In genomic region chr13:108129070-108129469, GRCm38 (mm10) we compare ENCODE assay signal across 14 mouse cellular contexts. TPM values are rescaled to one million over a fixed set of nuclear protein-coding genes. Genes with fewer than 3 reads are reported as not detected.
DNase-seq lines count a peak whose midpoint lies in the region; ATAC-seq and TF ChIP-seq lines count a peak whose summit lies in the region.
"Had no signal": no experiment of that assay in that cellular context is flagged by ENCODE, and none has a peak within 500 bp of the region (broad histone marks: within the 10 kb centered on the region; RNA-seq: fewer than 3 reads in every experiment).

No protein-coding gene starts in this region.

- H3K36me3 ChIP-seq in embryonic facial prominence, embryonic 14.5 days (ENCODE audit: control insufficient read depth, insufficient read depth, low read length) = no peaks in the 10 kb centered on the region
- no peaks in the 10 kb centered on the region for H3K36me3 ChIP-seq in stomach, postnatal 0 days (ENCODE audit: control insufficient read depth, insufficient read depth, low read length)
- H3K36me3 ChIP-seq: hindbrain, embryonic 15.5 days; limb, embryonic 12.5 days; neural tube, embryonic 13.5 days had no signal

- H3K27me3 ChIP-seq in embryonic facial prominence, embryonic 14.5 days (replicated peaks; ENCODE audit: control insufficient read depth, insufficient read depth, low read length) = no peaks in the 10 kb centered on the region
- H3K27me3 ChIP-seq in stomach, postnatal 0 days (ENCODE audit: control insufficient read depth, insufficient read depth, low read length) = no peaks in the 10 kb centered on the region
- H3K27me3 ChIP-seq: hindbrain, embryonic 15.5 days; limb, embryonic 12.5 days; neural tube, embryonic 13.5 days had no signal

- H3K4me1 ChIP-seq in embryonic facial prominence, embryonic 14.5 days (ENCODE audit: control insufficient read depth, insufficient read depth, low read length) = no peaks in the 10 kb centered on the region
- no peaks in the 10 kb centered on the region for H3K4me1 ChIP-seq in stomach, postnatal 0 days (replicated peaks; ENCODE audit: control insufficient read depth, insufficient read depth)
- H3K4me1 ChIP-seq: hindbrain, embryonic 15.5 days had no signal

- no peak for ATAC-seq in embryonic facial prominence, embryonic 14.5 days (ENCODE audit: low read depth)
- no peak for ATAC-seq in stomach, postnatal 0 days (ENCODE audit: low FRiP score, low TSS enrichment)

- H3K9ac ChIP-seq in embryonic facial prominence, embryonic 14.5 days (ENCODE audit: low read depth, low read length) = no peak overlapping the region
- no peak overlapping the region for H3K9ac ChIP-seq in stomach, postnatal 0 days (ENCODE audit: low read length)
- H3K9ac ChIP-seq: hindbrain, embryonic 15.5 days; limb, embryonic 12.5 days; neural tube, embryonic 13.5 days had no signal

- no peak overlapping the region for H3K4me2 ChIP-seq in embryonic facial prominence, embryonic 14.5 days (ENCODE audit: low read depth, low read length)
- no peak overlapping the region for H3K4me2 ChIP-seq in stomach, postnatal 0 days (replicated peaks; ENCODE audit: low read depth)
- H3K4me2 ChIP-seq: hindbrain, embryonic 15.5 days; limb, embryonic 12.5 days; neural tube, embryonic 13.5 days had no signal

- H3K27ac ChIP-seq in embryonic facial prominence, embryonic 14.5 days (replicated peaks; ENCODE audit: low read depth, low read length) = no peak overlapping the region
- H3K27ac ChIP-seq in stomach, postnatal 0 days (replicated peaks) = no peak overlapping the region
- H3K27ac ChIP-seq: hindbrain, embryonic 15.5 days; limb, embryonic 12.5 days; macrophage; neural tube, embryonic 13.5 days had no signal

- WGBS in embryonic facial prominence, embryonic 14.5 days = 46% methylated on average over 7 of the region's 7 CpGs
- 65% methylated on average over 7 of the region's 7 CpGs for WGBS in stomach, postnatal 0 days

- TF ChIP-seq CTCF in stomach, postnatal 0 days (IDR thresholded peaks at IDR 0.05; ENCODE audit: low read depth) = peak; percentile 47

- no peaks in the 10 kb centered on the region for H3K9me3 ChIP-seq in embryonic facial prominence, embryonic 14.5 days (ENCODE audit: control insufficient read depth, low read length)
- no peaks in the 10 kb centered on the region for H3K9me3 ChIP-seq in stomach, postnatal 0 days (ENCODE audit: control insufficient read depth, low read length)
- H3K9me3 ChIP-seq: hindbrain, embryonic 15.5 days; limb, embryonic 12.5 days; neural tube, embryonic 13.5 days had no signal

- TF ChIP-seq EP300 in stomach, postnatal 0 days (optimal IDR thresholded peaks at IDR 0.05) = no peak

- H3K4me3 ChIP-seq in embryonic facial prominence, embryonic 14.5 days (ENCODE audit: low read depth, low read length) = no peak overlapping the region
- no peak overlapping the region for H3K4me3 ChIP-seq in stomach, postnatal 0 days (ENCODE audit: low read depth, low read length)
- H3K4me3 ChIP-seq: hindbrain, embryonic 15.5 days; limb, embryonic 12.5 days; neural tube, embryonic 13.5 days had no signal

- peak; percentile 38 for DNase-seq in heart, adult 8-10 months (ENCODE audit: low spot score)
- DNase-seq in heart, postnatal 14 days = no peak
- peak; percentile 26 for DNase-seq in thymus, postnatal 0 days (ENCODE audit: low spot score)
- no peak for DNase-seq in thymus, postnatal 4 days
- DNase-seq in embryonic facial prominence, embryonic 14.5 days (ENCODE audit: low spot score) = peak; percentile 13
- no peak for DNase-seq in stomach, postnatal 0 days (ENCODE audit: low spot score)
- DNase-seq in urinary bladder, postnatal 14 days (ENCODE audit: low spot score) = no peak
- no peak for DNase-seq in T-cell, adult 2 months (ENCODE audit: low spot score)
- DNase-seq: cerebellum, adult 9-11 months; thymus, adult 2 months had no signal

- intact Hi-C loops in heart, postnatal 14 days (cut with DNase I) = loop anchor here (5.0 kb wide), 1 partner anchor 87 kb away; the partner anchor contains the start of gene Smim15

RNA-seq across cellular contexts. Expression of gene Ndufaf2, which starts 29.4 kb away (rescaled TPM):
- 10 to 100 TPM; 23.2 to 34.3 (median 28.8) TPM for total RNA-seq in heart, adult 8-10 months (2022)
- 10 to 100 TPM; 21.0 to 21.2 TPM for total RNA-seq in heart, postnatal 14 days (2021)
- 44.3 and 53.6 TPM in 2 replicates for polyA plus RNA-seq in thymus, postnatal 0 days (2015; fragmentation: Nextera tagmentation; extraction: Ambion mirVana)
- polyA plus RNA-seq in embryonic facial prominence, embryonic 14.5 days (2014; fragmentation: Nextera tagmentation; extraction: Ambion mirVana) = 62.6 and 65.2 TPM in 2 replicates
- polyA plus RNA-seq in stomach, postnatal 0 days (2015; fragmentation: Nextera tagmentation; extraction: Ambion mirVana) = 39.9 and 44.9 TPM in 2 replicates

RNA-seq across cellular contexts. Expression of gene Ercc8, which starts 29.5 kb away (rescaled TPM):
- 1 to 10 TPM; 4.0 to 8.0 (median 5.6) TPM for total RNA-seq in heart, adult 8-10 months (2022)
- 1 to 10 TPM; 7.5 to 8.9 TPM for total RNA-seq in heart, postnatal 14 days (2021)
- 16.6 and 18.2 TPM in 2 replicates for polyA plus RNA-seq in thymus, postnatal 0 days (2015; fragmentation: Nextera tagmentation; extraction: Ambion mirVana)
- polyA plus RNA-seq in embryonic facial prominence, embryonic 14.5 days (2014; fragmentation: Nextera tagmentation; extraction: Ambion mirVana) = 16.1 and 17.0 TPM in 2 replicates
- 8.3 and 8.4 TPM in 2 replicates for polyA plus RNA-seq in stomach, postnatal 0 days (2015; fragmentation: Nextera tagmentation; extraction: Ambion mirVana)

Comparison
In these comparisons a context has a peak if more than half of its experiments do, and no peak if none do; other contexts are left out.
1. DNase-seq: peak in heart, adult 8-10 months (single experiment), thymus, postnatal 0 days (single experiment) and embryonic facial prominence, embryonic 14.5 days (single experiment); none in heart, postnatal 14 days (0 of 2), thymus, postnatal 4 days (single experiment), stomach, postnatal 0 days (single experiment), urinary bladder, postnatal 14 days (single experiment) and T-cell, adult 2 months (single experiment).